Mouse (Mus musculus): ENCODE results near the gene Camk1.
"Not testable (repeated sequence)": the region's sequence is repeated elsewhere in the genome, so short reads cannot be mapped to it uniquely, and the experiment has no call there.

Gene Camk1

GRCm38 (mm10) chr6:113361476-113361875 is 17.7 kb upstream of the Camk1 start:
- CTCF ChIA-PET: no interaction called here

GRCm38 (mm10) chr6:113353696-113354095 is 9.9 kb upstream of the Camk1 start:
- CTCF ChIA-PET: no interaction called here

- CTCF ChIA-PET: no interaction called here
Measured at GRCm38 (mm10) chr6:113352820-113353219, 9.0 kb upstream of the Camk1 start.

GRCm38 (mm10) chr6:113351653-113352052 is 7.9 kb upstream of the Camk1 start:
- CTCF ChIA-PET: no interaction called here

- CTCF ChIA-PET: no interaction called here
Measured at GRCm38 (mm10) chr6:113351161-113351560, 7.4 kb upstream of the Camk1 start.

GRCm38 (mm10) chr6:113350538-113350937 is 6.8 kb upstream of the Camk1 start:
- CTCF ChIA-PET: no interaction called here

- CTCF ChIA-PET: no interaction called here
Measured at GRCm38 (mm10) chr6:113346897-113347296, 3.1 kb upstream of the Camk1 start.

- CTCF ChIA-PET: no interaction called here
Measured at GRCm38 (mm10) chr6:113344321-113344720, 537 bp upstream of the Camk1 start.

- CTCF ChIA-PET: no interaction called here
Measured at GRCm38 (mm10) chr6:113342297-113342696, 1.5 kb downstream of the Camk1 start.

- CTCF ChIA-PET: no interaction called here
Measured at GRCm38 (mm10) chr6:113341574-113341973, 2.2 kb downstream of the Camk1 start.

- CTCF ChIA-PET: no interaction called here
Measured at GRCm38 (mm10) chr6:113336852-113337620, 6.7 kb downstream of the Camk1 start.

GRCm38 (mm10) chr6:113334216-113334615 is 9.6 kb downstream of the Camk1 start:
- CTCF ChIA-PET: interaction anchor here (0.5 kb wide), 1 partner anchor 259 kb away, joined by 3 read pairs; no protein-coding TSS in a partner anchor

- CTCF ChIA-PET: interaction anchor here (0.5 kb wide), 1 partner anchor 56 kb away, joined by 3 read pairs; the partner anchor contains the start of gene Ttll3
Measured at GRCm38 (mm10) chr6:113333137-113333950, 10.4 kb downstream of the Camk1 start.

- CTCF ChIA-PET: not testable (repeated sequence)
Measured at GRCm38 (mm10) chr6:113332734-113333133, 11.1 kb downstream of the Camk1 start.

GRCm38 (mm10) chr6:113331721-113332120 is 12.1 kb downstream of the Camk1 start:
- CTCF ChIA-PET: no interaction called here

GRCm38 (mm10) chr6:113330547-113330946 is 13.2 kb downstream of the Camk1 start:
- CTCF ChIA-PET: interaction anchor here (0.5 to 0.7 kb wide), 2 partner anchors 25 to 233 kb away, joined by 3 read pairs; no protein-coding TSS in a partner anchor

- CTCF ChIA-PET: no interaction called here
Measured at GRCm38 (mm10) chr6:113329396-113329795, 14.4 kb downstream of the Camk1 start.

- CTCF ChIA-PET: no interaction called here
Measured at GRCm38 (mm10) chr6:113326533-113327315, 17.1 kb downstream of the Camk1 start, which contains the start of gene Ogg1. Gene Ogg1, plus strand, starts transcription at chr6:113326972.

GRCm38 (mm10) chr6:113315972-113316371 is 27.8 kb downstream of the Camk1 start:
- CTCF ChIA-PET: interaction anchor here (0.5 to 0.6 kb wide), 2 partner anchors 175 to 389 kb away, joined by 3 to 14 read pairs; no protein-coding TSS in a partner anchor

GRCm38 (mm10) chr6:113308141-113308540 is 35.6 kb downstream of the Camk1 start:
- CTCF ChIA-PET: no interaction called here

GRCm38 (mm10) chr6:113307481-113308121 is 36.2 kb downstream of the Camk1 start:
- CTCF ChIA-PET: no interaction called here

- CTCF ChIA-PET: no interaction called here
Measured at GRCm38 (mm10) chr6:113306986-113307349, 36.8 kb downstream of the Camk1 start, which contains the start of gene Brpf1. Gene Brpf1, plus strand, starts transcription at chr6:113307137.

Data from spleen, embryonic (tissue).